Mouse (Mus musculus) olfactory bulb, adult 2 months (tissue): ENCODE results near the gene Rgl2. TPM values are rescaled to one million over a fixed set of nuclear protein-coding genes. Genes with fewer than 3 reads are reported as not detected.
"Not testable (repeated sequence)": the region's sequence is repeated elsewhere in the genome, so short reads cannot be mapped to it uniquely, and the experiment has no call there.

Experiments used
- H3K27ac ChIP-seq: fragments of 200-500 bp; 2 replicates; pipeline ENCODE4 v1.5.1; 2012; ENCODE audit warnings: low read depth, low read length; ENCODE audit not compliant: insufficient read depth
- H3K4me1 ChIP-seq: fragments of 200-500 bp; 2 replicates; pipeline ENCODE4 v1.6.1; 2012; ENCODE audit warnings: low read length; ENCODE audit not compliant: control insufficient read depth, insufficient read depth
- H3K4me3 ChIP-seq: fragments of 200-500 bp; 2 replicates; pipeline ENCODE4 v1.5.1; 2012; ENCODE audit warnings: mild to moderate bottlenecking, low read depth, low read length, moderate library complexity; ENCODE audit not compliant: insufficient read depth
- CTCF ChIP-seq: fragments of 200-500 bp; IDR thresholded peaks from 2 replicates; pipeline ENCODE4 v1.5.1; 2012; ENCODE audit warnings: low read depth, mild to moderate bottlenecking, low read length, moderate library complexity; ENCODE audit not compliant: insufficient read depth
- POLR2A ChIP-seq: fragments of 200-500 bp; IDR thresholded peaks from 2 replicates; pipeline ENCODE4 v1.6.1; 2012; ENCODE audit warnings: mild to moderate bottlenecking, low read depth, low read length, moderate library complexity; ENCODE audit not compliant: insufficient read depth
- WGBS: fragments of 180-500 bp; shearing (Covaris S2); methylation state at CpG from one replicate; pipeline ENCODE4 v1.1.7; 2018; 5-methylcytosine and 5-hydroxymethylcytosine counted together
- polyA plus RNA-seq: library from polyadenylated mRNA; stranded (reverse); fragments of >200 nt; gene quantifications from 2 replicates; pipeline ENCODE4 v1.2.4, GENCODE M21; 2012; ENCODE audit warnings: low replicate concordance; ENCODE audit not compliant: missing spikeins, insufficient read depth, insufficient read length

Gene Rgl2
- 671 TPM in 1 of 2 replicates, not detected in the other for polyA plus RNA-seq

- TF ChIP-seq POLR2A: no peak; the same call in 1 of the 2 replicates
- TF ChIP-seq CTCF: peak; percentile 56; the same call in 1 of the 2 replicates
- peaks cover 12% of the 10 kb centered on the region for H3K4me1 ChIP-seq
- H3K4me3 ChIP-seq: peak within 1 kb of the TSS; percentile 77
- WGBS: under 1% methylated on average over 80 of the region's 80 CpGs
- peak within 1 kb of the TSS; percentile 73 for H3K27ac ChIP-seq
Observed at GRCm38 (mm10) chr17:33929371-33930279, at the start of gene Rgl2. Gene Rgl2 (plus strand): TSS chr17:33929543.

GRCm38 (mm10) chr17:33884320-33884719 is 45.0 kb upstream of the Rgl2 start:
- H3K27ac ChIP-seq, H3K4me1 ChIP-seq, H3K4me3 ChIP-seq: not testable (repeated sequence)
- WGBS: 93% methylated on average over 10 of the region's 11 CpGs

- not testable (repeated sequence) for H3K27ac ChIP-seq, H3K4me1 ChIP-seq, H3K4me3 ChIP-seq
- WGBS: 68% methylated on average over 2 of the region's 2 CpGs
Observed at GRCm38 (mm10) chr17:33887802-33888201, 41.5 kb upstream of the Rgl2 start.

DNA sequence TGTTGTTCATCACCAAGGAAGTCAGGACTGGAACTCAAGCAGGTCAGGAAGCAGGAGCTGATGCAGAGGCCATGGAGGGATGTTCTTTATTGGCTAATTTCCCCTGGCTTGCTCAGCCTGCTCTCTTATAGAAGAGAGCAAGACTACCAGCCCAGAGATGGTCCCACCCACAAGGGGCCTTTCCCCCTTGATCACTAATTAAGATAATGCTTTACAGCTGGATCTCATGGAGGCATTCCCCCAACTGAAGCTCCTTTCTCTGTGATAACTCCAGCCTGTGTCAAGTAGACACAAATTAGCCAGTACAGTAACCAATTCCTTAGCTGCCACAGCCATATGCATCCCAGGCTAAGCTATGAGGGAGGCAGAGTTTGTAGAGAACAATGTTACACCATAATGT is 41.1 kb upstream of the Rgl2 start:
- H3K4me1 ChIP-seq, H3K4me3 ChIP-seq, H3K27ac ChIP-seq: not testable (repeated sequence)

DNA sequence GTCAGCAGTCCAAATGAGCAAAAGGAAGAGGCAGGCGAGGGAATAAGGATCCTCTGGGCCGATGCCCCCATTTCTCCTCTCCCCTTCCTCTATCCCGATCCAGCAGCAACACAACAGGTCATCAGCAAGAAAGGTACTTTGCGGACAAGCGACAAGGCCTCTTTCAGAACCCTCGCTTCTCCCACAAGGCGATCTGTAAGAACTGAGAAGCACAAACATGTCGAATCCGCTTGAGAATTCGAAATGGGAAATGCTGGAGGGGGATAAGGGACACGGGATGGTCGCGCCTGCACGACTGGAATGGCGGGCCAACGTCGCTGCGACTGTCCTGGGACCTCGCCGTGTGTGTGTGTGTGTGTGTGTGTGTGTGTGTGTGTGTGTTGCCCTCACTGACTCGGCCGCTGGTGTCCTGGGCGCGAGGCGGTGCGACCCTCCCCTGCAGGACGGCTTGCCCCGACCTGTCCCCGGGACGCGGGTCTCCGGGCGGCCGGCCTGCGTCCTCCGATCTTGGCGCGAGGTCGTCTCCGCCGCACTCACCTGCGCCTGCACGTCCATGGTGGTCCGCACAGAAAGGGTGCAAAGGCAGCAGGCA is 39.3 kb upstream of the Rgl2 start:
- WGBS: 2% methylated on average over 43 of the region's 44 CpGs
- H3K4me3 ChIP-seq: peak overlapping the region; percentile 57
- H3K27ac ChIP-seq, H3K4me1 ChIP-seq: not testable (repeated sequence)

- Histone ChIP-seq H3K4me1 (peaks cover 3% of the 10 kb centered on the region), H3K4me3 (peak within 1 kb of the TSS; percentile 57), H3K27ac (no peak within 1 kb of the TSS)
- WGBS: under 1% methylated on average over 49 of the region's 49 CpGs
- TF ChIP-seq POLR2A: 0 out of 2 replicates have a peak, but pooled peaks have one; percentile 18
- TF ChIP-seq CTCF: peak; percentile 78
Observed at GRCm38 (mm10) chr17:33890533-33891059, 38.7 kb upstream of the Rgl2 start, which contains the start of gene Kifc1. Gene Kifc1 (minus strand): TSS chr17:33890661.

DNA sequence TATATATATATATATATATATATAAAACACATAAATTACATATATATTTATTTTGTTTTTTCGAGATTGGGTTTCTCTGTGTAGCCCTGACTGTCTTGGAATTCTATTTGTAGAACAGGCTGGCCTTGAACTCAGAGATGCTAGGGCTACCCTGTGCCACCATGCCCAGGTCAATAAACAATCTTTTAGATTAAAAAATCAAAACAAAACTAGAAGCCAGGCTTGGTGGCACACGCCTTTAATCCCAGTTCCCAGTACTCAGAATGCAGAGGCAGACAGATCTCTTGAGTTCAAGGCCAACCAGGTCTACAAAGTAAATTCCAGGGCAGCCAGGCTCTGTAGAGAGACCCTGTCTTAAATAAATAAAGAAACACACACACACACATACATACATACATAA is 38.0 kb upstream of the Rgl2 start:
- TF ChIP-seq POLR2A: no peak
- TF ChIP-seq CTCF: no peak
- WGBS: 60% methylated on average over 2 of the region's 2 CpGs
- Histone ChIP-seq H3K4me1 (peaks cover 3% of the 10 kb centered on the region), H3K27ac (no peak overlapping the region), H3K4me3 (no peak overlapping the region)

DNA sequence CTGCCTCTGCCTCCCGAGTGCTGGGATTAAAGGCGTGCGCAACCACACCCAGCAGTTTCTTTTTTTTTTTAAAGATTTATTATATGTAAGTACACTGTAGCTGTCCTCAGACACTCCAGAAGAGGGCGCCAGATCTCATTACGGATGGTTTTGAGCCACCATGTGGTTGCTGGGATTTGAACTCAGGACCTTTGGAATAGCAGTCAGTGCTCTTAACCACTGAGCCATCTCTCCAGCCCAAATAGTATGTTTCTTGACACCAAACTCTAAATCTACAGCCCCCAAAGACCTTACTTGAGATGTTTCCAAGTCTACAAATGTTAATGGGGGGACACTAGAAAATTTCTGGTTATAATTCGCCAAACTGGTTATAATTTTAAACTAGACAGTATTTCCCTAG is 37.5 kb upstream of the Rgl2 start:
- not testable (repeated sequence) for H3K4me1 ChIP-seq, H3K4me3 ChIP-seq, H3K27ac ChIP-seq
- 71% methylated on average over 6 of the region's 6 CpGs for WGBS

DNA sequence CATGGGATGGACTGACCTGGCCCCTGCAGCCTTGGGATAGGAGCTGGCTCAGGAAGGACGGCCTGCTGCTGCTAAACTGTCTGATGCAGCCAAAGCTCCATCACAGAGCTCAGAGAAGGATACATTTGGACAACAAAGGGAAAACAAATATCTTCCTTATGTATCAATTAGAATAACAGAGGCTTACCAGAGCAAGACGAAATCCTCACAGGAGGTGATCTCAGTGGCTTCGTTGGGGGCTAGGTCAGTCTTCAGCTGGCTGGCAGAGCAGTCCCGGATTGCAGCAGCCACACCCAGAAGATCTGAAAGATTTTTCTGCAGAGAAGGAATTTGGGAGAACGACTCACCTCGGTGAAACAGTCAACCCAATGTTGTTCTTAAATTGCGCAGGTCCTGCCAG is 36.9 kb upstream of the Rgl2 start:
- Histone ChIP-seq H3K4me3 (no peak overlapping the region), H3K27ac (no peak overlapping the region), H3K4me1 (peaks cover 3% of the 10 kb centered on the region)
- 36% methylated on average over 7 of the region's 7 CpGs for WGBS
- no peak for TF ChIP-seq POLR2A
- TF ChIP-seq CTCF: no peak

GRCm38 (mm10) chr17:33893011-33893410 is 36.3 kb upstream of the Rgl2 start:
- H3K27ac ChIP-seq, H3K4me1 ChIP-seq, H3K4me3 ChIP-seq: not testable (repeated sequence)
- WGBS: 77% methylated on average over 4 of the region's 4 CpGs
